Mouse (Mus musculus): ENCODE measurements around the gene Ptk6. TPM values are rescaled to one million over a fixed set of nuclear protein-coding genes. Genes with fewer than 3 reads are reported as not detected.

Ptk6 gene
- 0.04 and 0.10 TPM in 2 replicates for polyA plus RNA-seq (2012; rRNA removed)

DNA sequence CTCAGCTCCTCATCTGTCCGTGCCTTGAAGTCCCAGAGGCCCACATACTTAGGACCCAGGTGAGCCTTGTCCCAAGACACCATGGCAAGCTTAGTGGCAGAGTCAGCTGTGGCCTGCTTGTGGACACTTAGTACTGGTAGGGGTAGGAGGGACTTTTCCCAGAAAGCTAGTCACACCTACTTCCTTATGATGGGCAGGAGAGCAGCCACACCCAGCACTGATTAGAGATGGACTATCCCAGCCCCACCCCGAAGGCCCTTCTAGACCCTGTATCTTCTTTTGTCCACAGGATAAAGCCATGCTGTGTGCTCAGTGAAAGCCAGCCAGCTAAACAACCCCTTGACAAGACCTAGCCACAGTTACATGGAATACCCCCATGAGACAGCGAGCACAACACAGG is at the start of gene Ptk6:
Gene Ptk6 (minus strand): TSS at position 368 of the 400 bp plus-strand sequence.
- no peak for TF ChIP-seq CTCF (IDR thresholded peaks at IDR 0.05; ENCODE audit: extremely low read depth, insufficient read depth, low read length)
- TF ChIP-seq POLR2A (IDR thresholded peaks at IDR 0.05; ENCODE audit: extremely low read depth, insufficient read depth, low read length): no peak
- Histone ChIP-seq H3K27ac (ENCODE audit: insufficient read depth, low read length) (no peak within 1 kb of the TSS), H3K4me1 (ENCODE audit: control insufficient read depth, insufficient read depth, low read length) (no peaks in the 10 kb centered on the region; the same call in 1 of the 2 replicates), H3K4me3 (ENCODE audit: insufficient read depth, low read length) (no peak within 1 kb of the TSS)

DNA sequence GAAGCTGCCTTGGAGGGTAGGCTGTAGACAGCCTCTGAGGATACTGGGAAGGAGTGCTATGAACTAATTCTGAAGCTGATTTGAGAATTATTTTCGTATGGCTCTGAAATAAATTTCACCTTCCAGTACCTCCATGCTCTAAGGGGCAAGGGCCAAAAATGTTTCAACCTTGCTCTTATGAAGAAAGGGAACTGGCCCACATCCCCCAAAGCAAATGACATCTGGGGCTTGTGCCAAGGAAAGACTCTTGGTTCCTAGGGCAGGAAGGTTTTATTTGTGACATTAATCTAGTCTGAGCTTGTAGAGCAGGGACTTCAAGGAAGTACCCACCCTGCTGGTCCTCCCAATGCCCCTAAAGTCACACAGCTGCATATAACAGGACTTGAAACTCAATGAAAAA is 49.3 kb upstream of the Ptk6 start:
- Histone ChIP-seq H3K4me1 (ENCODE audit: control insufficient read depth, insufficient read depth, low read length) (no peaks in the 10 kb centered on the region), H3K4me3 (ENCODE audit: insufficient read depth, low read length) (no peak overlapping the region), H3K27ac (ENCODE audit: insufficient read depth, low read length) (no peak overlapping the region)
- no peak for TF ChIP-seq POLR2A (IDR thresholded peaks at IDR 0.05; ENCODE audit: extremely low read depth, insufficient read depth, low read length)
- no peak for TF ChIP-seq CTCF (IDR thresholded peaks at IDR 0.05; ENCODE audit: extremely low read depth, insufficient read depth, low read length)

DNA sequence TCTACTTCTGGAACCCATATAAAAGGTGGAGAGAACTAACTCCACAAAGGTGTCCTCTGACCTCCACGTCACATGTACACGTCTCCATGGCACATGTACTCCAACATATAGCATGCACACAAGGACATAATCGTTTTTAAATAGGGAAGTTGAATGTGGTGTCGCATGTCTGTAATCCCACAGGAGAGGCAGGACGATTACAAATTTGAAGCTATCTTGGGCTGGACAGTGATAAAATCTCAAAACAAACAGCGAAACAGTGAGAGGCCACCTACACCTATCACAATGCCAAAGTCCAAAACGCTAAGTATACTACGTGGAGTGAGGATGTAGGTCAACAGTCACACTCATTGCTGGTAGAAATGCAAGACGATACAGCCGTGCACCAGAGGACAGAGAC is 46.6 kb upstream of the Ptk6 start:
- no peak overlapping the region for H3K27ac ChIP-seq (ENCODE audit: insufficient read depth, low read length)
- H3K4me1 ChIP-seq (ENCODE audit: control insufficient read depth, insufficient read depth, low read length): no peaks in the 10 kb centered on the region
- TF ChIP-seq CTCF (IDR thresholded peaks at IDR 0.05; ENCODE audit: extremely low read depth, insufficient read depth, low read length) (no peak), POLR2A (IDR thresholded peaks at IDR 0.05; ENCODE audit: extremely low read depth, insufficient read depth, low read length) (no peak)
- no peak overlapping the region for H3K4me3 ChIP-seq (ENCODE audit: insufficient read depth, low read length)

DNA sequence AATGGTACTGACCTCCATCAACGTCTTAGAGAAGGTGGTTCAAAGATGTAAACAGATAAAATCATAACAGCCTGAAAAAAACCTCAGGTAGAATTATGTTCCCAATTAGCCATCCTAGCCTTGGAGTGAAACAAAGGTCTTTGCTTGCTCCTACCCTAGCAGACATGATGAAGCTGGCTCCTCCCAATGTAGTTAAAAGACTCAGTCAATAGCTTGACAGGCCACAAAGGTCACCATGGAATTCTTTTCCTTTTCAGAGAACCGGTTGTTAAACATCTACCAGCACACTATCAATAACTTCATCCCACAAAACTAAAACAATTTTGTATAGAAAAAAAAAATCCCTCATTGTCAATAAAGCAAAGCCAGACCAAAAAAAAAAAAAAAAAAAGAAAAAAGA is 42.4 kb upstream of the Ptk6 start:
- no peak overlapping the region for H3K4me3 ChIP-seq (ENCODE audit: insufficient read depth, low read length)
- TF ChIP-seq POLR2A (IDR thresholded peaks at IDR 0.05; ENCODE audit: extremely low read depth, insufficient read depth, low read length) (no peak), CTCF (IDR thresholded peaks at IDR 0.05; ENCODE audit: extremely low read depth, insufficient read depth, low read length) (no peak)

DNA sequence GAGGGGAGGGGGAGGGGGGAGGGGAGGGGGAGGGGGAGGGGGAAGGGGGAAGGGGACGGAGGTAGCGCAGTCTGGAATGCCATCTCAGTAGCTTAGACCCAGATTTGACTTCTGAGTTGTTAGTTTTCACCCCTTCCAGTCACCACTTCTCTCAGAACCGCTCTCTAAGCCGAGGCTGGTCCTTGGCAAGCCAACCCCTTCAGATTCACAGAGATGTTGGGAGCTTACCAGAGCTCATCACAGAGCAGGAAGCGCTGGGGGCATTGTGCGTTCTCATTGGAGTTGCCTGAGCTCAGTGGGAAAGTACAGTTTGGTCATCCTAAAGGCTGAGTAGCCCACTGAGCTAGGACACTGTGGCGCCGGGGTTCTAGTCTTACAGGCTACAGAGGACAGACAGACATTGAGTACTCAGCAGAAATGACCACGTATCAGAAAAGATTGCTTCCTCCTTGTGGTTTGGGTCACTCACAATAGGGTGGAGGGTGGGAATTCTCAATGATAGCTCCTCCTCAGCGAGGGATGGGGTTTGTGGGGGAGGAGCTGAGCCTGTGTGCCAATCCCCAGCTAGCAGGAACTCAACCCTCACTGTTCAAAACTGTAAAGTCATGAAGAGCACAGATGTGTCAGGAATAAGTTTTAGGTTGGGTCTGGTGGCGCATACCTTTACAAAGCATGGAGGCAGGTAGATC is 41.3 kb upstream of the Ptk6 start:
- no peak for TF ChIP-seq POLR2A (IDR thresholded peaks at IDR 0.05; ENCODE audit: extremely low read depth, insufficient read depth, low read length)
- TF ChIP-seq CTCF (IDR thresholded peaks at IDR 0.05; ENCODE audit: extremely low read depth, insufficient read depth, low read length): no peak

More for the DNA sequence above, 42.4 kb upstream of the Ptk6 start:
- Histone ChIP-seq H3K27ac (ENCODE audit: insufficient read depth, low read length) (no peak overlapping the region), H3K4me1 (ENCODE audit: control insufficient read depth, insufficient read depth, low read length) (no peaks in the 10 kb centered on the region)

DNA sequence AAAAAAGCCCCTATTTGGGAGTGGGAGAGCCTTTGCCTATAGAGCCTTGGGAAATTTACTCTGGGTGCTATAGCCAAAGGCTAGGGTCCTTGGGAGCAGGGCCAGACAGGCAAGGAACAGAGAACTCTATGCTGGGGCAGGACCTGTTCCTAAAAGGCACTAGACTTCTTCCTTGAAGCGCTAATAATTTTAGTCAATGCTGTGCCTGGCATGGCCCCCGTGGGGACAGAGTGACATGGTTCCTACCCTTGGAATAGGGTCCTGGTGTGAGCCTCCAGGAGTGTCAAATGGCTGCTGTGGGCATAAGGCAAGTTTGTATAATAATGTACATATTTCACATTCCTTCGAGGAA is 39.7 kb upstream of the Ptk6 start:
- Histone ChIP-seq H3K27ac (ENCODE audit: insufficient read depth, low read length) (no peak overlapping the region), H3K4me3 (ENCODE audit: insufficient read depth, low read length) (0 out of 2 replicates have a peak overlapping the region, but pooled peaks have one; percentile 15), H3K4me1 (ENCODE audit: control insufficient read depth, insufficient read depth, low read length) (no peaks in the 10 kb centered on the region)
- no peak for TF ChIP-seq POLR2A (IDR thresholded peaks at IDR 0.05; ENCODE audit: extremely low read depth, insufficient read depth, low read length)
- no peak for TF ChIP-seq CTCF (IDR thresholded peaks at IDR 0.05; ENCODE audit: extremely low read depth, insufficient read depth, low read length)

More for the DNA sequence above, 41.3 kb upstream of the Ptk6 start:
- Histone ChIP-seq H3K27ac (ENCODE audit: insufficient read depth, low read length) (no peak overlapping the region), H3K4me3 (ENCODE audit: insufficient read depth, low read length) (no peak overlapping the region), H3K4me1 (ENCODE audit: control insufficient read depth, insufficient read depth, low read length) (no peaks in the 10 kb centered on the region)

DNA sequence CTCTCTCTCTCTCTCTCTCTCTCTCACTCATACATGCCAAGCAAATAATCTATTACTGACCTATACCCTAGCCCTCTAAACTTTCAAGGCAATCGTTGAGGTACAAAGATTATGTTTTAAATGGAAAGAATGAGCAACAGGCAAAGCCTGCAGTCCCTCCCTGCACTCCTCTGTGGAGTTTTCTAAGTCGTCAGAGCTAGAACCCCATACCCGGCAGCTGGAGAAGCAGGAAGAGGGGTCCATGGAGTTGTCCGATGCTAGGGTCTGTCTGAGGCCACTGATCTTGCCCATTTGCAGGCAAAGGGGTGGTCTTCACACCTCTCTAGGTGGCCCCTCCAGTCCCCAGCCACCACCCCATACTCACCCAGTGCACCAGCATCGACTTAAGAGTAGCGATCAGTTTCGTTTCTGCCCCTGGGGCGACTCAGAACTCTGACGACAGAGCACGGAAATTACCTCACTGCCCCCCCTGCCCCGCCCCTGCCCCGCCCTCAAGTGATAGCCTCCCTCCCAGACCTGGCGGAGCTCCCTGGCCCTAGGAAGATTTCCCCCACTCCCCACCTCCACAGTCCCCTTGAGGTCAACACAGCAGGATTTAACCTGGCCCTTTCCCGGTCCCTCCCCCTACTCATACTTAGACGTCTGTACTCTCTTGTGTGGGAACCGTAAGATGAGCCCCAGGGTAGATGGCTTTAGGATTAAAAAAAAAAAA is 39.2 kb upstream of the Ptk6 start, which contains the start of gene Helz2:
Gene Helz2 (minus strand): TSS at position 426 of the 712 bp plus-strand sequence.
- Histone ChIP-seq H3K27ac (ENCODE audit: insufficient read depth, low read length) (no peak within 1 kb of the TSS), H3K4me3 (ENCODE audit: insufficient read depth, low read length) (0 out of 2 replicates have a peak within 1 kb of the TSS, but pooled peaks have one; percentile 15), H3K4me1 (ENCODE audit: control insufficient read depth, insufficient read depth, low read length) (no peaks in the 10 kb centered on the region)
- no peak for TF ChIP-seq POLR2A (IDR thresholded peaks at IDR 0.05; ENCODE audit: extremely low read depth, insufficient read depth, low read length)
- no peak for TF ChIP-seq CTCF (IDR thresholded peaks at IDR 0.05; ENCODE audit: extremely low read depth, insufficient read depth, low read length)

DNA sequence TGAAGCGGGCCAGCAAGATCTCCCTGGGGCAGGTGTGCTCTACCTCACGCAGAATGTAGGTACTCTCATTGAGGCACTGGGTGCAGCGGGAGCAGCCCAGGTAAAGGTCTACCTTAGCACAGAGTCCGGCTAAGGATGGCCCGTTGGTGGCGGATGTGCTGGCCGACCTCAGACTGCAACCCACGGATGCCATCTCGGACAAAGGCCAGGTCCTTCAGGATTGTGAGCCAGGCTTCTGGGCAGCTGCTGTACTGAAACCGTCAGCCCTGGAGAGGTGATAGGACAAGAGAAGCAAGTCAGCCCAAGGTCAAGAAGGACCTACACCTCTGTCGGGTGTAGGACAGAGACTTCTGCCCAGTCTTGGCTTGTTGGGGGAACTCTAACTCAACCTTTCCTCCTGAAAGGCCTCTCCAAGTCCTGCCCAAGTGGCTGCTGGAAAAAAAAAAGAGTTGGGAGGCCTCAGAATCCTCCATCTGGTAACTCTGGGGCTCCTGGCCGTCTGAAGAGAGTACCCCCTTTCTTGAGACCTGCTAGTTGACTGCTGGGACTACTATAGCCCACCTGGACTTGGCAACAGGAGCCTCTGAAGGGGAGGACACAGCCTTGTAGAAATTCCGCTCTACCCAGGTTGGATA is 38.3 kb upstream of the Ptk6 start:
- Histone ChIP-seq H3K4me1 (ENCODE audit: control insufficient read depth, insufficient read depth, low read length) (no peaks in the 10 kb centered on the region), H3K4me3 (ENCODE audit: insufficient read depth, low read length) (no peak overlapping the region), H3K27ac (ENCODE audit: insufficient read depth, low read length) (no peak overlapping the region)
- TF ChIP-seq POLR2A (IDR thresholded peaks at IDR 0.05; ENCODE audit: extremely low read depth, insufficient read depth, low read length): no peak
- TF ChIP-seq CTCF (IDR thresholded peaks at IDR 0.05; ENCODE audit: extremely low read depth, insufficient read depth, low read length): no peak

DNA sequence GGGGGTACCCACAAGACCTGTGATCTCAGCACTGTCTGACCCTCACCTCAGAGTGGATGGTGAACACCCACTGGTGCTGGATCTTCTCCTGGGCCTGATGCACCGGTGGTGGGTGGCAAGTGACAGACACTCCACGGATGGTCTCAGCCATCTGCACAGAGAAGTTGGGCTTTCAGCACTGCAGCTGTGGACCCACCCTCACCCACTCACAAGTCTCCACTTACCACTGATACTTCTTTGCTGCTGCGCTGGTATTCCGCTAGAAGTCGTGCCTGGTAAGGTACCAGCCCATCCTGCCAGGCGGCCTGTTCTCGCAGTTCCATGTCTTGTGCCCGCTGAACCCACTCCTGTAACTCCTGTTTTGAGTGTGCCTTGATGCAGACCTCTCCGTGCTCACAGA is 36.7 kb upstream of the Ptk6 start:
- Histone ChIP-seq H3K4me1 (ENCODE audit: control insufficient read depth, insufficient read depth, low read length) (no peaks in the 10 kb centered on the region), H3K4me3 (ENCODE audit: insufficient read depth, low read length) (no peak overlapping the region), H3K27ac (ENCODE audit: insufficient read depth, low read length) (no peak overlapping the region)
- no peak for TF ChIP-seq POLR2A (IDR thresholded peaks at IDR 0.05; ENCODE audit: extremely low read depth, insufficient read depth, low read length)
- TF ChIP-seq CTCF (IDR thresholded peaks at IDR 0.05; ENCODE audit: extremely low read depth, insufficient read depth, low read length): no peak

Data from cortical plate, adult 2 months (tissue).